Mouse (Mus musculus) liver (tissue): Measurements from ENCODE around the gene Tmed5.
"Not testable (repeated sequence)": the region's sequence is repeated elsewhere in the genome, so short reads cannot be mapped to it uniquely, and the experiment has no call there.

Experiments used
- DNase-seq: peaks from one replicate; pipeline ENCODE4 v3.0.0-alpha.2; 2020; ENCODE audit warnings: mixed read lengths

The Tmed5 gene

GRCm38 (mm10) chr5:108132441-108133243 lies at the start of gene Tmed5, which contains the start of gene Ccdc18:
Tmed5 (minus strand) TSS chr5:108132620.
Ccdc18 (plus strand) TSS chr5:108132875.
- peak; percentile 98 for DNase-seq

GRCm38 (mm10) chr5:108163695-108164094 lies 31.3 kb upstream of the Tmed5 start:
- peak; percentile 33 for DNase-seq

GRCm38 (mm10) chr5:108160796-108161195 lies 28.4 kb upstream of the Tmed5 start:
- DNase-seq, result no peak

DNA sequence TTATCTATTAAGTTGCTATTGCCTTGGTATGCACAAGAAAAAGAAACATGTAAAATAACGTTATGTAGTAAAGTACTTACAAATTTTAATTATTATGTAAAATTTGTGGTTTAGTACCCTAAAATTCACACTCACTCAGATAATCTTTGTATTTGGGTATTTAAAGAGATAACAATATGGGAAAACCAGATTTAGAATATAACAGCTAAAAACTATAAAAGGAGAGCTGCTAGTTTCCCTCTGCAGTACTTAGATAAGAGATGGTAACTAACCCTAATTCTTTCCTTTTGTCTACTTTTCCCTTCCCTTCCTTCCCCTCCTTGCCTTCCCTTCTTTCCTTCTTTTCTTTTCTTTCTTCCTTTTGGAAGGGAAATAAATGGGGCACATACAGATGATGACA lies 20.2 kb upstream of the Tmed5 start:
- no peak for DNase-seq

GRCm38 (mm10) chr5:108131849-108132440 lies 475 bp downstream of the Tmed5 start:
- DNase-seq, result no peak

GRCm38 (mm10) chr5:108120221-108120900 lies 12.1 kb downstream of the Tmed5 start:
- no peak for DNase-seq

DNA sequence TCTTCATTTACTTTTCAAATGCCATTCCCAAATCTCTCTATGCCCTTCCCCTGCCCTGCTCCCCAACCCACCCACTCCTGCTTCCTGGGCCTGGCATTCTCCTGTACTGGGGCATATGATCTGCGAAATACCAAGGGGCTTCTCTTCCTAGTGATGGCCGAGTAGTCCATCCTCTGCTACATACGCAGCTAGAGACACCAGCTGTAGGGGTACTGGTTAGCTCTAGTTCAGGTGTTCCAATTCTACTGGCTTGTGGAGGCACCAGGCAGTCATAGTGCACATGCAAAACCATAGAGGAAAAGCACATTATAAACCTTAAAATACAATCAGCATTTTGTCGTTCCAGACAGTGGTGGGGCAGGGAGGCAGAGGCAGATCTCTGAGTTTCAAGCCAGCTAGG lies 14.7 kb downstream of the Tmed5 start:
- no peak for DNase-seq

GRCm38 (mm10) chr5:108109346-108109745 lies 23.1 kb downstream of the Tmed5 start:
- DNase-seq, result no peak

GRCm38 (mm10) chr5:108104306-108104705 lies 28.1 kb downstream of the Tmed5 start:
- no peak for DNase-seq

DNA sequence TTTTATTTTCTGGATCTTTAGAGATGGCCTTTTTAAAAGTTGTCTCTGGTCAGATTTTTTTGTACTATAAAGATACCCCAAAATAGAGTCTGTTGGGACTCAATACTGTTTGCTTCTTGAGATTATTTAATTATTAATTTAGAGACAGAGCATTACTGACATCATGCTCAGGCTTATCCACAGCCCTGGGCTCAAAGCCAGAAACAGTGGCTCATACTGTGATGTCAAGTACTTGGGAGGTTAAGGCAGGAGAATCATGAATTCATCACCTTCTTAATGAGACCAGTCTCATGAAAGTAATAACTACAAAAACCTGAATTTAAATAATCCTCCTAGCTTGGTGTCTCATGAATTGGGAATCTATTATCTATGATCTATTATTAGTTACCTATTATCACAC lies 32.2 kb downstream of the Tmed5 start:
- DNase-seq, result no peak

DNA sequence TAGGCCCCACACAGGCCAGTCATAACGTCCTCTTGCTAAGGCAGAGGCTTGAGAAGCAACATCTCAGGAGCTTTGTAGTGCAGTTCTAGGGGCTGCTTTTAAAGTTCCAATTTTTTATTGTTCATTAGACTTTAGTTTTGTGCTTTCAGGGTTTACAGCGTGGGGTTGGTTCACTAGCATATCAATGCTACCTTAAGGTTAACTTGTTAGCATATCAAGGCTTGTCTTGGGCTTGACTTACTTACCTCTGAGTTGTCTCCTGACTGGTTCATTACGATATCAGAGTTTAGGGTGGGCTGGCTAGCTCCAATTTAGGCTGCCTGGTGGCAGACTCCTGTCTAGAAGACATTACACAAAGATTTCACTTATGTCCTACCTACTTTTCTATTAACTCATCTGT lies 34.7 kb downstream of the Tmed5 start:
- DNase-seq, result no peak

DNA sequence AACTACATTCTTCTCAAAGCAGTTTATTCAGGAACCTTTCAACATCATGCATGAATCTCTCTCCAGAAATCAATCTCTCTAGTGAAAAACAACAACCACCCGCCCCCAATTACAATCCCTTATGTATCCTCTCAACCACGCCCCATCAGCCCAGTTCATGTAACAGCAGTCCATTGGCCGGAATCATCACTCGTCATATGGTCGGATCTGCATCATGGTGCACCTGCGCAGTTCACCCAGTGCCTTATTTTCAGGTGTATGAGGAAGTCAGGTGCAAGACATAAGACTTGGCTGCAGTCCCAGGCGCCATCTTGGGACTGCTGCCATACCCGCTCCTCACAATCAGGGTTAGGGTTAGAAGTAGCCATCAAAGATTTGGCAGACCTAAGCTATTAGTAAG lies 39.7 kb downstream of the Tmed5 start:
- not testable (repeated sequence) for DNase-seq

GRCm38 (mm10) chr5:108085440-108085839 lies 47.0 kb downstream of the Tmed5 start:
- no peak for DNase-seq

- no peak for DNase-seq
Observed at GRCm38 (mm10) chr5:108082380-108082779, 50.0 kb downstream of the Tmed5 start.

GRCm38 (mm10) chr5:108079603-108080002 lies 52.8 kb downstream of the Tmed5 start:
- no peak for DNase-seq

DNA sequence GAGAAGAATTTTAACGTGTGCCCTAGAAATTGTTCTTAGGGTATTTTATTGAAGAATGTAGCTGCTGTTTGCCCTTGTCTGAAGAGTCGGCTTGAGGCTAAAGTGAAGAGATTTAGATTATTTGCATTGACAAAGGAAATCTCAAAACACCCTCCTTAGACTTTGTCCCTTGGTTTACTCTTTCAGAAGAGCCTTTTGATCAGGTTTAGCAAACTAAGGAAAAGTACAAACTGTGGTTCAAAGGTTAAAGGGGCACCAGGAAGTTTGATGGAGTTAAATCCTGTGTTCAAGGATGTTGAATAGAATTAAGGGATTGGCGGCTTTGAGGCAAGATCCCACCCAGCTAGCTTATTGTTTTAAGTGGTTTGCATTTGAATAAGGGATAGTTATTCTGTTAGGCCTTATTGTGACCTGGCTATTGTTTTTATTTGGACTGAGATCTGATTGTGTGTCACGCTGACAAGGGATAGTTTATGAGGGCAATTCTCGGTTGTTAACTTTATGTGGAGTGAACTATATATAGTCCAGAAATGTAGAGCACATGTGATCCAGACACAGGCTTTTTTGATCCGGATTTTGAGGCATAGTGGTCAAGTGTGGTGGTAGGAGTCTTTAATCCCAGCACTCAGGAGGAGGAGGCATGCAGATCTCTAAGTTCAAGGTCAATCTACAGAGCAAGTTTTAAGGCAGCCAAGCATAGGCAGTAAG lies 55.4 kb downstream of the Tmed5 start:
- DNase-seq, result no peak

DNA sequence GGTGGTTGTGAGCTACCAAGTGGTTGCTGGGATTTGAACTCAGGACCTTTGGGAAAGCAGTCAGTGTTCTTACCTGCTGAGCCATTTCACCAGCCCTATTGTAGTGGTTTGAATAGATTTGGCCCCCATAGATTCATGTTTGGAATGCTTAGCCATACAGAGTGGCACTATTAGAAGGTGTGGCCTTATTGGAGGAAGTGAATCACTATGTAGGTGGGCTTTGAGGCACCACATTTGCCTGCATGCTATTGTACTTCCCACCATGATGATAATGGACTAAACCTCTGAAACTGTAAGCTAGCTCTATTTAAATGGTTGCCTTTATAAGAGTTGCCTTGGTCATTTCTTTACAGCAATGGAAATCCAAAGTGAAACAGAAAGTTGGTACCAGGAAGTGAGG lies 56.2 kb downstream of the Tmed5 start:
- DNase-seq, result no peak

GRCm38 (mm10) chr5:108072301-108072700 lies 60.1 kb downstream of the Tmed5 start:
- no peak for DNase-seq

DNA sequence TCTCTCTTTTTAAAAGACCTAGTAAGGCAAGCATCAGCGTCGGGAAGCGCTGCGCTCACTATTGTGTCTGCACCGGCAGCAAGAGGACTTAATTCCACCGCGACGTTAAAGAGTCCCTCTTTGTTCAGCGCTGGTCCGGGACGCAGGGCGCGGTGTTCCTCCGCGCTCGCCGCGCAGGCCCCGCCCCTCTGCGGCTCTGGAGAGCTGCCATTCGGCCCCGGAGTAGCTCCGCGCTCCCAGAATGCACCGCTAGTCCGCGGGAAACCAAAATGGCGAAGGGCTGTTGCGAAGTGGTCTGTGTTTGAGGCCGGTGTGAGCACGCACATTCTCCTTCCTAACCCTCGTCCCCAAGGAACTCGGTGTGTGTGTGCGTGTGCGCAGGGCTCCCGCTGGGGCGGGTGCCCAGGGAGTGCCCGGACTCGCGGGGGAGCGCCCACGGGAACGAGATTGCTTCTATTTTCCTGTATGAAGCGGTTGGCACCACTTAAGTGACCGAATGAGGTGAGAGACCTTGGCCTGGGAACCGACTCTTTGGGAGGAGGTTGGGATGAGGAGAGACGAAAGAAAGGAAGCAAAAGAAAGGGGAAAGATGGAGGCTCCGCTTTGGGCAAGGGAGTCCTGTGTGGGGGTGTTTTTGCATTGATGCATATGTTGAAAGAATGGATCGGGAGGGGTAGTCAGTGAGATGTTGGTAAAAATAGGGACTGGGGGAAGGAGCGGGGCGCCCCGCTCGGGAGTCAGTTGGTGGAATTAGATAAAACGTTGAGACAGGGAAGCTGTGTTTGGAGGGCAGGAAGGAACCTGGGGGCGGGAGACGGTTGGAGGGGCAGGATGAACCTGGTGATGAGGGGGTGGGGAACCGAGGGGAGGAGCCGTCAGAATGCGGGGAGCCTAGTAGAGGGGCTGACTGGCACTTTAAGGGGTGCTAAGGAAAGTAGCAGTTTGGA lies 66.7 kb downstream of the Tmed5 start, which contains the start of gene Mtf2:
TSS of gene Mtf2 (plus strand) at position 210 of the 947 bp plus-strand sequence.
- DNase-seq, result peak; percentile 95

DNA sequence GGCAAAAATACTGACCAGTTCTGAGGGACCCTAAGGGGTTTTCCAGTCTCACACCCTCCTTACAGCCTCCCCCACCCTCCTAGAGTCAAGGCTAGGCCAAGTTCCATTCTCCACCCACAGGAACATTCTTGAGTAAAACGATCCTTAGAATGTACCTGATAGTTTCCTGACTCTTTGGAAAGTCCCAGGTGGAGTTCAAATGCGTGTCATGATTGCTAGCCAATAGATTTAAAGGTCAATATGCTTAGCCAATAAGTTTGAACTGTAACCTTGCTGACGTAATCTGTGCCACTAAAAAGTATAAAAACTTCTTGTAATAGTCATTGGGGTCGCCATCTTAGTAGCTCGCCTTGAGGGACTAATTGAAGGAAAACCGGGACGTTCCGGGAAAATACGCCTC lies 72.0 kb downstream of the Tmed5 start:
- no peak for DNase-seq
